Mouse (Mus musculus) spleen, adult 2 months (tissue): ENCODE measurements around the gene Vnn1. TPM values are rescaled to one million over a fixed set of nuclear protein-coding genes. Genes with fewer than 3 reads are reported as not detected.

Source experiments
- DNase-seq, 2 experiments: peaks; one replicate each; pipeline versions ENCODE4 v3.0.0 to v3.0.0-alpha.2; 2012 to 2021; ENCODE audit warnings: low spot score in 2 of 2, low read depth in 1 of 2
- H3K27ac ChIP-seq: fragments of 200-500 bp; 2 replicates; pipeline ENCODE4 v1.5.1; 2012; ENCODE audit warnings: low read length, inconsistent platforms; ENCODE audit not compliant: insufficient read depth
- H3K27me3 ChIP-seq: fragments of 200-500 bp; 2 replicates; pipeline ENCODE4 v1.6.1; 2012; ENCODE audit warnings: mild to moderate bottlenecking, moderate library complexity, low read length, inconsistent platforms; ENCODE audit not compliant: control insufficient read depth, insufficient read depth
- H3K36me3 ChIP-seq: fragments of 200-500 bp; 2 replicates; pipeline ENCODE4 v1.6.1; 2012; ENCODE audit warnings: mild to moderate bottlenecking, low read length, inconsistent platforms; ENCODE audit not compliant: control insufficient read depth, insufficient read depth
- H3K4me1 ChIP-seq: fragments of 200-500 bp; 2 replicates; pipeline ENCODE4 v1.6.1; 2011; ENCODE audit warnings: inconsistent platforms; ENCODE audit not compliant: control insufficient read depth, insufficient read depth, insufficient read length
- H3K4me3 ChIP-seq: fragments of 200-500 bp; 2 replicates; pipeline ENCODE4 v1.5.1; 2011; ENCODE audit warnings: mild to moderate bottlenecking, inconsistent platforms; ENCODE audit not compliant: insufficient read depth, insufficient read length; ENCODE audit errors: extremely low read depth
- CTCF ChIP-seq: fragments of 200-500 bp; IDR thresholded peaks from 2 replicates; pipeline ENCODE4 v1.5.1; 2011; ENCODE audit warnings: mild to moderate bottlenecking, inconsistent platforms; ENCODE audit not compliant: insufficient read depth, insufficient read length, insufficient replicate concordance; ENCODE audit errors: extremely low read depth
- POLR2A ChIP-seq: fragments of 200-500 bp; IDR thresholded peaks from 2 replicates; pipeline ENCODE4 v1.6.1; 2011; ENCODE audit warnings: low read depth, low read length, inconsistent platforms
- WGBS: fragments of 180-500 bp; shearing (Covaris S2); methylation state at CpG from one replicate; pipeline ENCODE4 v1.1.7; 2018; 5-methylcytosine and 5-hydroxymethylcytosine counted together
- polyA plus RNA-seq: library from polyadenylated mRNA; depleted of rRNA; stranded (reverse); fragments of >200 nt; gene quantifications from 2 replicates; pipeline ENCODE4 v1.2.3, GENCODE M21; 2012

Vnn1 gene
- polyA plus RNA-seq, 1 experiment: 0.20 TPM

- TF ChIP-seq POLR2A (no peak), CTCF (no peak)
- Histone ChIP-seq H3K36me3 (no peaks in the 10 kb centered on the region), H3K4me3 (no peak overlapping the region), H3K27me3 (no peaks in the 10 kb centered on the region), H3K27ac (no peak overlapping the region), H3K4me1 (no peaks in the 10 kb centered on the region)
- WGBS: 77% methylated on average over 3 of the region's 3 CpGs
- DNase-seq: no peak
These were observed 8.4 kb upstream of the Vnn1 start for GRCm38 (mm10) chr10:23886060-23886459.

DNA sequence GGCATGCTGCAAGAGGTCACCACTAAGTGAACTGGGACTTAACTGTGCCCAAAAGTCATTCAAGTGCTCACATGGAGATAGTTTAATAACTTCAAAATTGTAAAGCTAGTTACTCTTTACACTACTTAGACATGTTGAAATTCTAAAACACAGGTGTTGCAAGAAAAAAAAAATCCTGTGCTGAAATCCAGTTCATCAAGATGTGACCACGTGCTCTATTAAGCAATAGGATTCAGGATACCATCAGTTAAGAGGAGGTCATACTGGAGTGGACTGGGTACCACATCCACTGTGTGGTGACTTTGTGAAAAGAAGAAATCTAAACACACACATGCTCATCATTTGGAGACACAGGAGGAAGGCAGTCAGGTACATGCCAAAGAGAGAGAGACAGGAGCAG lies 1.5 kb upstream of the Vnn1 start:
- WGBS: 92% methylated on average over 1 of the region's 1 CpGs
- TF ChIP-seq POLR2A (no peak), CTCF (no peak)
- Histone ChIP-seq H3K36me3 (no peaks in the 10 kb centered on the region), H3K4me1 (no peaks in the 10 kb centered on the region), H3K27ac (no peak overlapping the region), H3K27me3 (no peaks in the 10 kb centered on the region), H3K4me3 (no peak overlapping the region)
- DNase-seq: no peak

DNA sequence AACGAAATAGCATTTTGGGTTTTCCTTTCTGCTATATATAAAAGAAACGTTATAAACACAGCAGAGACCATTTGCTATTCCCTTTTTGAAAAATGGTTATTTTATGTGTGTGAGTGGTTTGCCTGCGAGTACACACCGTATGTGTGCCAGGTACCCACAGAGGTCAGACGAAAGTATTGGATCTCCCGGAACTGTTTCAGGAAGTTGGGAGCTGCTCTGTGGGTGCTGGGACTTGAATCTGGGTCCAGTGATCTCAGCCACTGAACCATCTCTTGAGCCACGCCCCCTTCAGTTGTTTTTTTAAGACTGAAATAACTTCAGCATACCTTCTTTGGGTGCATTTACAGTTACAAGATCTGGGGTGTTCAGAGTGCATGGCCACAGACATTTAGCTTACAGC lies 888 bp downstream of the Vnn1 start:
- no peaks in the 10 kb centered on the region for H3K27me3 ChIP-seq
- H3K4me3 ChIP-seq: no peak overlapping the region
- no peak for DNase-seq
- 71% methylated on average over 7 of the region's 7 CpGs for WGBS
- no peak overlapping the region for H3K27ac ChIP-seq
- TF ChIP-seq POLR2A (no peak), CTCF (no peak)
- H3K36me3 ChIP-seq: no peaks in the 10 kb centered on the region
- no peaks in the 10 kb centered on the region for H3K4me1 ChIP-seq

DNA sequence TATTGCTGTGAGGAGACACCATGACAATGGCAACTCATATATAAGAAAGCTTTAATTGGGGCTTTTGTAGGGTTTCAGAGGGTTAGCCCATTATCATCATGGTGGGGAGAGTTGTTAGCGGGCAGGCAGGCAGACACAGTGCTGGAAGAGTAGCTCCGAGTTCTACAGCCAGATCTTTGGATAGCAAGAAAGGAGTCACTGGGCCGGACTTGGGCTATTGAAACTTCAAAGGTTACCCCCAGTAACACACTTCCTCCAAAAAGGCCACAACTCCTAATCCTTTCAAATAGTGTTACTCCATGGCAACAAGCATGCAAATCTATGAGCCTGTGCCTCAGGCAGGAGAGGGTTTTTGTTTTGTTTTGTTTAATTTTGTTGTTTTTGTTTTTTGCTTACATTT lies 6.6 kb downstream of the Vnn1 start:
- WGBS: 86% methylated on average over 3 of the region's 3 CpGs
- DNase-seq: no peak
- H3K27ac ChIP-seq: no peak overlapping the region

DNA sequence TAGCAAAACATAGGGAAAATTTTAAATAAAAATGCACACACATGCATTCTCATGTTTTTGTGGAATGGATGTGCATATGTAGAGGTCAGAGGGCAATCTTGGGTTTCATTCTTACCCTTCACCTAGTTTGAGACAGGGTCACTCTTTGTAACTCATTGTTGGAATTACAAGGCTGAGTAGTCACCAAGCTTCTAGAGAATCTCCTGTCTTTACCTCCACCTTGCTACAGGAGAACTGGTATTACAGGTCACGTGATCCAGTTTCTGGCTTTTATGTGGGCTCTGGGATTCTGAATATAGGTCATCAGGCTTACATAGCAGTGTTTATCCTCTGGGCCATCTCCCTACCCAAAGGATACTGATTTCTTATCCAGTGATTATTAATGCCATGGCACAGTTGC lies 11.2 kb downstream of the Vnn1 start:
- WGBS: 78% methylated on average over 1 of the region's 1 CpGs
- no peak for DNase-seq
- no peak overlapping the region for H3K27ac ChIP-seq
- no peak overlapping the region for H3K4me3 ChIP-seq
- TF ChIP-seq CTCF (no peak), POLR2A (no peak)
- H3K36me3 ChIP-seq: no peaks in the 10 kb centered on the region
- H3K27me3 ChIP-seq: no peaks in the 10 kb centered on the region
- no peaks in the 10 kb centered on the region for H3K4me1 ChIP-seq

More for the DNA sequence above, 6.6 kb downstream of the Vnn1 start:
- Histone ChIP-seq H3K4me3 (no peak overlapping the region), H3K4me1 (no peaks in the 10 kb centered on the region), H3K27me3 (no peaks in the 10 kb centered on the region), H3K36me3 (no peaks in the 10 kb centered on the region)
- TF ChIP-seq CTCF (no peak), POLR2A (no peak)

- DNase-seq: no peak
- no peaks in the 10 kb centered on the region for H3K4me1 ChIP-seq
- H3K27me3 ChIP-seq: no peaks in the 10 kb centered on the region
- no peaks in the 10 kb centered on the region for H3K36me3 ChIP-seq
- no peak within 1 kb of the TSS for H3K4me3 ChIP-seq
- no peak for TF ChIP-seq POLR2A
- TF ChIP-seq CTCF: no peak
- H3K27ac ChIP-seq: no peak within 1 kb of the TSS
- WGBS: 76% methylated on average over 4 of the region's 4 CpGs
These were observed 25.6 kb downstream of the Vnn1 start, which contains the start of gene Taar1 for GRCm38 (mm10) chr10:23920056-23920455. Gene Taar1 (plus strand): TSS chr10:23920356.

GRCm38 (mm10) chr10:23922468-23922867 lies 28.0 kb downstream of the Vnn1 start:
- TF ChIP-seq CTCF (no peak), POLR2A (no peak)
- 86% methylated on average over 3 of the region's 3 CpGs for WGBS
- Histone ChIP-seq H3K4me3 (no peak overlapping the region), H3K27ac (no peak overlapping the region), H3K27me3 (no peaks in the 10 kb centered on the region), H3K4me1 (no peaks in the 10 kb centered on the region), H3K36me3 (no peaks in the 10 kb centered on the region)
- no peak for DNase-seq

GRCm38 (mm10) chr10:23923941-23924340 lies 29.5 kb downstream of the Vnn1 start:
- H3K27ac ChIP-seq: no peak overlapping the region
- no peak for DNase-seq
- H3K4me3 ChIP-seq: no peak overlapping the region
- no peaks in the 10 kb centered on the region for H3K4me1 ChIP-seq
- WGBS: 79% methylated on average over 2 of the region's 2 CpGs
- H3K27me3 ChIP-seq: no peaks in the 10 kb centered on the region
- TF ChIP-seq CTCF: no peak
- TF ChIP-seq POLR2A: no peak
- H3K36me3 ChIP-seq: no peaks in the 10 kb centered on the region
